Mouse (Mus musculus) monocyte, adult 2 months (primary cell): ENCODE measurements at regions not wholly inside any gene's neighbourhood (a gene's known extent, or its start where the extent isn't known, plus 50 kb on each side); places are given as distances from the start of the nearest gene placed in this dataset.
"Not testable (repeated sequence)": the region's sequence is repeated elsewhere in the genome, so short reads cannot be mapped to it uniquely, and the experiment has no call there.

Experiments used
- DNase-seq, 2 experiments: peaks; one replicate each; pipeline ENCODE4 v3.0.0; 2022; ENCODE audit warnings: low spot score in 2 of 2, low read depth in 1 of 2

DNA sequence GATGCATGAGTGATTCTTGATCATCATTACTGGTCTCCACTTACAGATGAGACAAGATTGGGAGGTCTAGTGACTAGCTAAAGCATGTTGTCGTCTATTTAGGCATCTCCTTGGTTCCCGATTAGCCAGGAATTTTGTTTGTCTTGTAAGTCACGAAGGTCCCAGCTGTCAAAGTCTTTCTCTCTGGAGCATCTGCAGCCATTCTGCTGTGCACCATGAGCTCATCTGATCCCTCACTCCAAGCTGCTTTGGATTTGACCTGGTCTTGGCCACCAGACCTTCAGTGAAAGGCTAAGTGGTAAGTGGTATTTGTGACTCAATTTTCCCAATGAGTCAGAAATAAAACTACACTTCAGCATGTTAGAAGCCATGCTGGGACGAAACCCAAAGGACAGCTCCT is 53.3 kb upstream of the Creb5 start:
- no peak for DNase-seq

DNA sequence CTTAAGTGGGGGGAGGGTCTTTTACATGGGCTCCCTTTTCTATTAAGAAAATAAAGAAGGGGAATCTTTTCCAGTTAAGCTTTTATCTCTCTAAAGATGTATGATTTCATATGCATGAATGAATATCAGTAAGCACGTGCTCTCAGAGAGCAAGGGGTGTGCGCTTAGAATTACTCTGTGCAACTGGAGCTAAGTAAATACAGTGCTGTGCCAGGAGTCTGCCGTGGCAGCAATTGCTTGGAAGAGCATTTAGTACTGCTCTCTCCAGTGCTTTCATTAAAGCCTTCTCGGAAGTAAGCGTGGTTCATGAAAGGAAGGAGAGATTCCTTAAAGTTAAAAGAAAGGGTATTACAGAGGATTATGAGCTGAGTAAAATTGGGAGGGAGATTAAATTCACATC is 54.5 kb upstream of the Creb5 start:
- no peak for DNase-seq

DNA sequence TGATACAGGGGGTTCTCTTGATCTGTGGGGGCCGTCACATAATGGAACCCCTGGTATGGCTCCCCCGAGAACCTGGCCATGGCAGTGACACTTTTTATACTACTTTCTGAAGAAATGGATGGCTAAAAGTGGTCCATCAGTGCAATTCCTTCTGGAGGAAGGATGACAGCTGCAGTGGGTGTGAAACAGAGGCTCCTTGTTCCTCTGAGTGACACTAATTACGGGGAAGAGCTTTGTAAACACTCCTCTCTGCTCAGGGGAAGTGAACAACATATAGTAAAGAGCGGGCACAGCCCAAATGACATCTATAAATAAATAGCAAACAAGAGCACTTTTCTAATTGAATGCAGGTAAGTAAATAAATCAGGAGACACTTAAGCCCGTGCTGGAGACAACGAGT is 57.7 kb upstream of the Creb5 start:
- DNase-seq: no peak

DNA sequence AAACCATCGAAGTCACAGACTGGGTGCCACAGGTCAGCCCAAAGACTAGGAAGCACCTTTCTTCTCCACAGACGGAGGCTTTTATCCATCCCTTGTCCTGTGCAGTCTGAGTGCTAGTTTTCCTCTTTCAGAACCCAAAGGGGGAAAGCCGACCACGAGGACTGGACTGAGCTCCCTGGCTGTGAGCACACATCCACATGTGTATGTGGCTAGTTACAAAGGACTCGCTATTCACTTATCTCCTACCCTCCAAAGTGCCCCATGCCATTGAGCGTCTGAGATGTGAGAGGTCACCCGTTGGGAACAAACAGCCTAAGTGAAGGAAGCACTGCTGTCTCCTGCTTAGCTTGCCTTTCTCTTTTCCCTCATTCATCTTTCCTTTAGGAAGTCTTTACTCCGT is 65.0 kb upstream of the Creb5 start:
- no peak for DNase-seq

DNA sequence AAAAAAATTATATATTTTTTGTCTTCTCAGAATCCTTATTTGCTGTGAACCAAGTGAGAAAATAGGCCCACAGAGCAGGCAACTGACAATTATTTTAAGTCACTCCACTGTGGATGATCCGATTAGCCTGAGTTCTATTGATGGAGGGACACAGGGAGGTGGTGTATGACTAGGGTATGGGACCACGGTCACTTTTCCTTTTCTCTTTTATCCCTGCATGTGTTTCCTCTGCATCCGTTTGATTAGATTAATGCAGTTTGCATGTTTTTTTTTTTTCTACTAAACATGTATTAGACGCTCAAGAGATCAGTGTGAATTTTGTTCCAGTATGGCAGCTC is 65.4 kb upstream of the Creb5 start:
- no peak for DNase-seq

DNA sequence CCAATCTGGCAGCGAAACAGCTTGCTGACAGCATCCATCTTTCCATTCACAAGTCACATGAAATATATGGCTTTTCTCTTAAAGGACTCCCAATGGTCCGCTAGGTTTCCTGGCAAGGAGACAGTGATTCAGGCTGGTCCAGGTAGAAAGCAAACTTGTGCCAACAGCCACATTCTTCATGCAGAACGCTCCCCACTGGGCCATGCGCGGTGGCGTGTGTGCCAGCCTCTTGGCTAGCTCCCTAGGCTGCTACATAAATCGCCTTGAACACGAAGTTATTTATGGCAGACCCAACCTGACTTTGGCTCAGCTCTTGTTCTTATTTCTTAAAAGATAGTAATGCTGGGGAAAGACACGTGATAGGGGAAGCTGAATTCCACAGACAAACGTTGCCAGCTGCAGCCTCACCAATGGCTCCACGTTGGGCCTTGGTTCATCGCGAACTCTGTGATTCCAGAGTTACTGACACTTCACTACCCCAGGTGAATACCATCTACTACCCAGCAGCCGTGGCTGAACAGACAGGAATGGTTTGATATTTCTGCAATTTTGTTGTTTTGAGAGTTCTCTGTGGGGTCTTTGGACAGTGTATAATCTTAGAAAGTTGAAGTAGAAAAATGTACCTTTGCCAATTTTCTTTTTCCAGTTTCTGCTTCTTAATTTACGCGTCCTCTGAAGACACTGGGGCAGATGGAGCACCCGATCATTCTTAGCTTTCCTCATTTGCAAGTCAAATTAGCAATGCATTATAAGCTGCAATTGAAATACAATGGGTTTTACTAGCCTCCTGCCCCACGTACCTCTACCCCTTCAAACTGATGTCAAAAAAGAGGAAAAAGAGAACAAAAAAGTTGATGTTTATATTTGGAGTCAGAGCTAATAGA is 66.0 kb upstream of the Creb5 start:
- DNase-seq: no peak

DNA sequence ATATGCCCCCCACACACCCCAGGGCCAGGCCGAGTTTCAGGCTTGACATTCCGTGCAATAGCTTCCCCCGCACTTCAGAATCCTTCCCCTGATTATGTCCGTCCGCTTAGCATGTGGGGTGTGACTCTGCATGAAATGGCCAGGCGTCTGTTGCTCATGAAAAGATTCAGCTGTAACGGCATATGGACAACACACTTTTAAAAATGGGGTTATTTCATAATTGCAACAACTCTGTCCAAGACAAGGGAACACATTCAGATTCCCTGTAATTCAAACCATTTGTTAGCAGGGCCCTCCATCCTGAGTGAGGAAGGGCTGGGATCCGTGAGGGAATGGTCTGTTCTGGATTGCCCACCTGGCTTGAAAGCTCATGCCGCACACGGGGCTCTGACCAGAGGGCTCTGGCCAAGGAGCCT is 68.2 kb upstream of the Creb5 start:
- no peak for DNase-seq

DNA sequence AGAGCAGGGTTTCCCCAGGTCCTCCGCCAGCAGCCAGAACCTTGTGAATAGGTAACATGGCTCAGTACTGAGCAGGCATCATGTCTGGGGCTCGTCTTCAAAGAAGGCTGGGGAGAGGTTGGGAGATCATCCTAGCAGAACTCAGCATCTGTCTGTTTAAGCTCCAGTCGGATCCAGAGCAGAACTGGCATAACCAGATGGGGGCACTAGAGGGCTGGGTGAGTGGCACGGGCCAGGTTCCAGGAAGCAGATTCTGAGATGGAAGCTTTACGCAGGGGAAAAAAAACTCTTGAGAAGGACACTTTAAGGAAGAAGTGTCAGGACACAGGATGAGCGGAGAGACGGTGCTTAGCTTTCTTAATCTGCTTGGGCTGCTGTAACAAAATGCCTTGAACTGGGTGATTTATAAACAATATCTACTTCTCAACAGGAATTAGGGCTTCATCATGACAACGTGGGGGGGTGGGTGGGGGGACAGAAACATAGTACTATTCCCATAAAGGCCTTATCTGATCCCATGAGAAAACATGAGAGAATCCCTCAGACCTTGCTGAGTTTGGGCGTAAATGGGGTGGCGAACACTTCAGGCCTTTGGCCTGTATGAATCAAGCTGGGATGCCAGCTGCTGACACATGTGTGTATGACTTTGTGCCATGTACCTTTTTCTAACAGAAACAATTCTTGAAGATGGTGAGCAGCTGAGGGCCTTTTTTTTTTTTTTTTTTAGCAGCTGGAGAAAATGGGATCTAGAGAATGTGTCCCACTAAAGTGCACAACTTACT is 69.6 kb upstream of the Creb5 start:
- peak in 1 of 2 experiments; percentile 2 for DNase-seq

DNA sequence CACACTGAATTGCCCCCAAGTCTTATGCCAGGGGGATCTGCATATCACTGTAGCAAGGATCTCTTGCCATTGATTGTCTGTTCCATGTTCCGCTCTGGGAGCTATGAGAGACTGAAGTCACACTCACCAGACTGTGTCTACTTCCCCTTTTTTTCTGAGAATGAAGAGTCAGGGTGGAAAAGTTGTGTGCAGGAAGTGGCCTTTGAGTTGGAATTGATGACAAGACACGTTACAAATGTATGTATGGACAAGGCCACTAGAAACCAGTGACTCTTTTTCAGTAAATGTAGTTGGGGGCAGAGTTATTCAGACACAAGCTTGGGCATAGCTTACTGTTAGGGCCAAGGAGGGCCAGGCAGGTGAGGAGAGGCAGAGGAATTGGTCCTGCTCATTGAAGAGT is 70.4 kb upstream of the Creb5 start:
- DNase-seq: no peak

DNA sequence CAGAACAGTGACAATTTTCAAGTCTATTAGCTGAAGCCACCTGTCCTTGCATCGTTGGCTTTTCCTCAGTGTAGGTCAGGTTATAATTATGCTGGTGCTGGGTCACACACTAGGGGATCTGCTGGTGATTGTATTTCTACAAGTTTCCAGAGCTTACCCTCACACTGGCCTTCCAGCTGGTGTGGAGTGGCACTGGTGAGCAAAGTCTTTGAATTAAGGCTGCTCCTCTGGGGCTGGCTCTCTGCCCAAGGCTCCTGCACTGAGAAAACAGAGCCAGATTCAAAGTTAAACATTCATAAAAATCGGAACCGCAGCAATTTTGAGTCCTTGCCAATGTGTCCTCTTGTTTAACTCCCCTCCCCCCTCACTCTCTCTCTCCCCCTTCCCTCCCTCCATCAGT is 75.7 kb upstream of the Creb5 start:
- DNase-seq: no peak

DNA sequence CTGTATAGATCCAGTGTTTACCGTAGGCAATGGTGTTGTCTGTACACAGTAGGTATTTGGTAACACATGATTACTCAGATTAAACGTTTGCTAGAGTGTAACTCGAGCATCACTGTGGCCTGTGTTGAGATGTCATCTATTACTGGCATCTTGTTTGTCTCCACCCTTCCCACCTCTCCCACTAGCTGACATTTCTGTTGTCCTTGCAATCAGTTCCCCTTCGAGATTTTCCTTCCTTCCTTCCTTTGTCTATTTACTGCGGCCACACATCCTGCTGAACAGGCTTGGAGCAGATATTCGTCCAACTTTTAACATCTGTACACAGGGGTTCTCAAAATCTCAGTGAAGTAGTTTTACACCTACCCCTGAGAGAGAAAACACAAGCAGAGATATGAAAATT is 77.7 kb upstream of the Creb5 start:
- no peak for DNase-seq

DNA sequence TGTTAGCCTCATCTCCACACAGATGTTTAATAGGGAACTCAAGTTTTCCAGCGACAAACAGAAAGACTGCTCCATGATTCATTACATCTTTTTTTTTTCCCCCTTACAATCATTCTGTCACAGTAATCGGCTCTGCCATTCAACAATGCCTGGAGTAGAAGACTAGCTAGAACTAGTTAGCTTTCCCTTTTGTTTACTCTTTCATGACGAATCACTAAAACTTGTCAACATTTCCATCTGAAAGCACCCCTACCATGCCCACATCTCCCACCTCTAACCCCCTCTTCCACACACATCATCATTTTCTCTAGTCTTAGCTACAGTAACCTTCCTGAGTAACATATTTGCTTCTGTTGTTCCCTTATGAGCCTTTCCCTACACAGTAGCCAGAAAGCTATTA is 78.6 kb upstream of the Creb5 start:
- DNase-seq: no peak

DNA sequence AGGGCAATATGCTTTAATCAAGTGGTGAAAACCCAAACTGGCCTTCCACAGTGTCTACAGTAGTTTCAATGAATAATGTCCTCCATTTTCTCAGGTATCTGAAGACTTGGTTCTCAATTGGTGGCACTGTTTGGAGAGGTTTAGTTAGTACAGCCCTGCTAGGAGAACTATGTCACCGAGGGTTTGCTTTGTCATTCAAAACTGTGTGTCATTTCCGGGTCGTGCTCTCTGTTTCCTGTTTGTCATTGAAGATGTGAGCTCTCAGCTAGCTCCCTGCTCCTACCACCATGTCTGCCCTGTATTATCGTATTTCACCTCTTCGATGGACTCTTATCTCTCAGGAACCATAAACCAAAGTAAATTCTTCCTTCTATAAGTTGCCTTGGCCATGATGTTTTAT is 79.3 kb upstream of the Creb5 start:
- no peak for DNase-seq

DNA sequence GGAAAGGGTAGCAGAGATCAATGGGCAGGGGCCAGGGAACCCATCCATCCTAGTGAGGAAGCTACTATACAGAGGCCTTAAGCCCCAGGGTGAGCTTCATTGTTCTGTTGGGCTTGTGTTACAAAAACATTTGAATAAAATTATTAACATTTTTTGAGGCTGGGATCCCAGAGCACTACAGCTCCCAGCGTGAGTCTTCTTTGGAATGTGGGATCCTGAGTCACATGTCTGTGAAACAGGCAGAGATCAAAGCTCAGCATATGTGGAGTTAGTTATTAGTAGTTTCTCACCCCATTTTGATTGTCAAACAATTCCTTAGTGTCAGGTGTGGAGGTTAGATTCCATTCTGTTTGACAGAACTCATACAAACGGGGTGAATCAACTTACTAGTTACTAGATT is 79.7 kb upstream of the Creb5 start:
- DNase-seq: no peak

DNA sequence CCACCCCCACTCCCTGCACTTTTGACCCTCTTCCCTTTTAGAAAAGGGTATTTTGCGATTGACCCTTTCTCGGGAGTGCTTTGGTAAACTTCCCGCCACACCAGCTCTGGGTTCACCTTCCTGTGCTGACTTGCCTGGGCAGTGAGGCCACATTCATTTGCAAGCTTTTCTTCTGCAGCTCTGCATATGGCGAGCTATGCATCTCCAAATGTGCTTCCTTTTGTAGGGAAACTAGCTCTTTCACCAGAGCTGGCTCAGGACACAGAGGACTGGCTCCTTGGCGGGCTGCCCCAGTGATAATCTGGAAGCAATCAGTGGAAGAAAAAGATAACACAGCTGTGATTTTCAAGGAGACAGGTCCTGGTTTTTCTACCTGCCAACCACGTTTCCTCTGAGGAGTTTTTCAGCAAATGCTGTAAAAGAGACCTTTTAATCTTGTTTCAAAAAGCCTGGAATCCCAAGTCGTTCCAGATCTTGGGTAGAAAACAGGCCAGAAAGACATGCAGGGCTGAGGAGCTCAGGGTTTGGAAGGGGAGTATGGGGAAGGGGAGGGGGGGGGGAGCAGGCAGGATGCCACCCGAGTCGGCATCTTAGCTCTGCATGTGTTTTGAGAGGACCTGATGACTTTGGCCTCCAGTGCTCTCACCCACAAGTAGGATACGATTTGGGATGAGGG is 85.7 kb upstream of the Creb5 start:
- no peak for DNase-seq

DNA sequence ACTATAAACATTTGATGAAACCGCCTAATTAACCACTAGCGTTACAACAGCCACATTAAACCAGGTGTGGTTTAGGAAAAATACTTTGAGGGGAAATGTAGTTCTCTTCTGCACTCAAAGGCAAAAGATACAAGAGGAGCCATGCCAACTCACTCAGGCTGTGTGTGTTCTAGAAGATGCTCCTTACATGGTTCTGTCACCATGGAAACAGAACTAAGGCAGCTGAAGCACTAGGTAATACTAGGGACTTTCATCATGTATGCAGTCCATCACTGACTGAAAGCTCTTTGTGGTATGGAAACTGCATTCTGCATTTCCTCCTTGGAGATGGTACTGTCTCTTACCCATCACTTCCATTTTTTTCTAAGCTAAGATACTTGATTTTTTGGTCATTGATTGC is 87.6 kb upstream of the Creb5 start:
- DNase-seq: no peak

DNA sequence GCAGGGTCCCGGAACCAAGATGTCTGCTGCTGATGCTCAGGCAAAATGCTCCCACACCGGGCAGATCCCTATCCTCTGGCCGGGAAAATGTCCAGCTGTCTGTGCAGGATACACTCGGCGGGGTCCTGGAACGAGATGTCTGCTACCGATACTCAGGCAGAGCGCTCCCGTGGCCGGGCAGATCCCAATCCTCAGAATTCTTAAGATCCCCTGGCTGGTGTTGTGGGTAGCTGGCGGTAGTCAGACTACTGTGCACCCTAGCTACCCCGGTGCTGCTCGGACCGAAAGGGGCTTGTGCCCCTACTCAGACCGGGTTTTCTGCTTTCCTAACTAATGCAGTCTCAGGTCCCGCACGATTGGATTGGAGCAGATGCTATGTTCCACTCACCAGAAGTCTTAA is 104.9 kb upstream of the Creb5 start:
- DNase-seq: not testable (repeated sequence)

DNA sequence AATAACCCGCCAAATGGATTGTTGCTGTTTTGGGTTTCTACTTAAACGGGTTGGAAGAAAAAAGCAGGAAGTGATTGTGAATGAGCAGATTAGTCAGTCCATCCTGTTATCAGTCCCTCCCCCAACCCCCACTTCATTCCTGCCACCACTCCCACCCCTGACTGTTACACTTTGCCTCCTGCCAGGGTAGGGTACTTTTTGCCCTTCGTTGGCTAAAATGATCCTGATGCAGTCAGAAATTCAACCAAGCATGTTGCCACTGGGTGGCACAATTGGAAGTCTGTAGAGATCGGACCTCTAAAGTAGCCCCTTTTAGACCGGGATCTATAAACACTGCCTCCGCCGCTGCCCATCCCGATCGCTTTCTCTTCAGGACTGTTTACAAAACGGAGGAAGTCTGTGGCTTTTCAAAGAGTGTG is 96.0 kb upstream of the Jazf1 start:
- DNase-seq: no peak

DNA sequence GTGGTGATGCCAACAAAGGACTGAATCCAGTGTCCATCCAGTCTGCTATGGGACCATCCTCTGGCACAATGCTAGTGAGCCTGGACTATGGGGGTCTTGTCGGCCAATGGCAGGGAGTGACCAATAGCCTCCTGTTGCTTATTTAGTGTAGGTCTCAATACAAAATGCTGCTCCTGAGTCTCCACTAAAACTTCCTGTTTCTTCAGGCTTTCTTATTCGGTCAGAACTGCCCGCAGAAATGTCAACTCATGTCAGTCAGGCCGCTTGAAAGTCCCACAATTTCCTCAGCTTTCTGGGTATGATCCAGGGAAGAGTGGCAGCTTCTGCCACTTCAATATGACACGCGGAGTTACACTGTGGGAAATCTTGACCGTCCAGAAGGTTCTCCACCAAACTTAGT is 94.7 kb upstream of the Jazf1 start:
- DNase-seq: no peak

DNA sequence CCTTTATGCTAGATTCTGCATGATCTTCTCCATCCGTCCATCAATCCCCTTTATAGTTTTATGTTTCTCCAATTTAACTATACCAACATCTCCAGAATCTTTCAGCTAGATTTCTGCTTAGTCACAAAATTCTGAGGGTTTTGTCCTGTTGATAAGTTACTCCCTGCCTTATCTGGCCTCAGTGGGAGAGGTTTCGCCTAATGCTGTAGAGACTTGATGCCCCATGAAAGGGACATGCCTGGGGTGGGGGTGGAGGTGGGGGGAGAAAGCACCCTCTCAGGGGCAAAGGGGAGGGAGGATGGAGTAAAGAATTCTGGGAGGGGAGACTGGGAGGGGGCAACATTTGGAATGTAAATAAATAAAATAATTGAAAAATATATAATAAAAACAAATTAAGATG is 93.2 kb upstream of the Jazf1 start:
- no peak for DNase-seq

DNA sequence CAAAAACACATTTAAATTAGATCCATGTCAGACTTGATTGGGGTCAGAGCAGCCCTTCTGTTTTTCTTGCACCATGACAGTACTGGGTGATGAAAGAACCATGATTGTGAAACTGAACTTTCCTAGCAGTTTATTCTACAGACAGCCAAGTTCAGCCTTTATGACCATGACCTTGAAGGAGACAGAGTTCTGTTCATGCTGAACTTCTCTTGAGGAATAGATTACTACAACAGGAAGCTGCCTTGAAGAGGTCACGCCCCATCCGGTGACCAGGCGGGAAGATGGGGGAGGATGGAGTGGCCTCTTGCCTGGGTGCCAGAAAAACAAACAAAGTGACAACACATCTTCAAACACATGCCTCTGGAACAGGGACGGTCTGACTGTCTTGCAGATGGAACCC is 86.2 kb upstream of the Jazf1 start:
- DNase-seq: peak in 1 of 2 experiments; percentile 14

DNA sequence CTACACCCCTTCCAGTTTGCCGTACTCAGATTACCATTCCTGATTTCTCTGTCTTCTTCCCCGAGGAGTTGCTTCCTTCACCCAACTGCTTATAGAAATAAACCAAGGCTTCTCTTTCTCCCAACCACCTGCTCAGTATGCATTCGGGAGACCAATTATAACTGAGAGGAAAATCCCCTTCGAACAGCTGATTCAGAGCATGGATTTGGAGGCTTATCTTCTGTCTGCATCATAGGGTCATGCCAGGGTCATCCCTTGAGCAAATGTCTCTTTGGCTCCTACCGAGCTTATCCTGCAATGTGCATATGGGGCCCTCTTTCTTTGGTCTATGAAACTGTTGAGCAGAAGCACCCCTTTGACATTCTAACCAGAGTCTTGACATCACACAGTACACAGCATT is 79.0 kb upstream of the Jazf1 start:
- no peak for DNase-seq
